Mouse (Mus musculus): ENCODE data around the gene Serpinb2. TPM values are rescaled to one million over a fixed set of nuclear protein-coding genes. Genes with fewer than 3 reads are reported as not detected.

Gene Serpinb2
- polyA plus RNA-seq, 1 experiment = 3.4 TPM

GRCm38 (mm10) chr1:107584932-107585331 is 73.7 kb downstream of the Serpinb2 start:
- no peak for TF ChIP-seq CTCF (IDR thresholded peaks at IDR 0.05; ENCODE audit: control insufficient read depth, insufficient read depth, low read length)
- TF ChIP-seq POLR2A (IDR thresholded peaks at IDR 0.05; ENCODE audit: borderline replicate concordance, control insufficient read depth, low read depth, low read length) = no peak
- 71% methylated on average over 3 of the region's 3 CpGs for WGBS
- Histone ChIP-seq H3K4me1 (ENCODE audit: control insufficient read depth, insufficient read depth, low read length) (peaks cover 1% of the 10 kb centered on the region; the same call in 1 of the 2 replicates), H3K4me3 (replicated peaks; ENCODE audit: control insufficient read depth, low read depth, low read length) (no peak overlapping the region), H3K27ac (ENCODE audit: control insufficient read depth, insufficient read depth, low read depth, low read length, poor library complexity) (no peak overlapping the region)

Other genes starting within 250 kb of the Serpinb2 start
- gene Serpinb3b, start 233.1 kb upstream of the Serpinb2 start, polyA plus RNA-seq (2011; ENCODE audit: insufficient read depth, insufficient read length, low replicate concordance, missing spikeins) = not detected in 2 replicates
- not detected in 2 replicates for gene Serpinb3c, start 233.1 kb upstream of the Serpinb2 start, polyA plus RNA-seq (2011; ENCODE audit: insufficient read depth, insufficient read length, low replicate concordance, missing spikeins)
- 1.4 TPM in 1 of 2 replicates, not detected in the other for gene Serpinb11, start 150.2 kb upstream of the Serpinb2 start, polyA plus RNA-seq (2011; ENCODE audit: insufficient read depth, insufficient read length, low replicate concordance, missing spikeins)
- not detected in 2 replicates for gene Serpinb7, start 111.8 kb upstream of the Serpinb2 start, polyA plus RNA-seq (2011; ENCODE audit: insufficient read depth, insufficient read length, low replicate concordance, missing spikeins)
- gene Serpinb8, start 78.6 kb downstream of the Serpinb2 start, polyA plus RNA-seq (2011; ENCODE audit: insufficient read depth, insufficient read length, low replicate concordance, missing spikeins) = 0.50 TPM in 1 of 2 replicates, not detected in the other

Data from bone marrow, adult 2 months (tissue).